Mouse (Mus musculus) right cerebral cortex, postnatal 4 days (tissue): ENCODE data around the gene 1700007K13Rik.

ENCODE experiments used
- DNase-seq: peaks from one replicate; pipeline ENCODE4 v3.0.0-alpha.2; 2022

The 1700007K13Rik gene

GRCm38 (mm10) chr2:28469461-28469860 lies 3.3 kb upstream of the 1700007K13Rik start:
- no peak for DNase-seq

DNA sequence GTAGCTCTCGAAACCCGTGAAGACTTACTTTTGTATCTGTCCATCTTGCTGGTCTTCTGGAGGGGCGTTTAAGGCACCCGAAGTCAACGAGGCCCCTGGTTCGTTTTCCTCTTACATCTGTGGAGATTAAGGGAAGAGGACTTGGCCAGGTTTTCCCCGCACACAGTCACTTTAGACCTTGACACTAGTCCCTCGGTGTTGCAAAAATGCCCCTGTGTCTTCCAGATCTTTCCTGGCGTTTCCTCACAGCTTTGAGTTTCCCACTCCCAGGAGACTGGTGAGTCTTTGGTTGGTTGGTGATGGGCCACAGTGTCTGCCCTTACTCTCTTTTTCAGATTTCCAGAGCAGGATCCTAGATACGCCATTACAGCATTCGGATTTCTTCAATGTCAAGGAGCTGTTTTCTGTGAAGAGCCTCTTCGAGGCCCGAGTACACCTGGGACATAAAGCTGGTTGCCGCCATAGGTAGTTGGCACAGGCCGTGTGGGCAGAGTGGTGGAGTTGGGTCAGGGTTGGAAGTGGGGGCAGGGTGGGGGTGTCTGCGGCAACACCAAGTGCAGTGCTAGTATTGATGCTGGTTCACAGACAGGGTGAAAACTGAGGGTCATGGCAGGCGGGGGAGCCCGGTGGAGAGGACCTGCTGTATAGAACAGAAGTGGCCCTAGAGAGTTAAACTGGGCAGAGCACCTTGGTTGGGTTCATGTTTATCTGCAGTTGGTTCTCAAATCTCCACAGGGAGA lies 2.5 kb upstream of the 1700007K13Rik start:
- no peak for DNase-seq

GRCm38 (mm10) chr2:28467860-28468485 lies 1.8 kb upstream of the 1700007K13Rik start, which contains the start of gene Mrps2:
Gene Mrps2, plus strand, starts transcription at chr2:28468066.
- peak; percentile 89 for DNase-seq

DNA sequence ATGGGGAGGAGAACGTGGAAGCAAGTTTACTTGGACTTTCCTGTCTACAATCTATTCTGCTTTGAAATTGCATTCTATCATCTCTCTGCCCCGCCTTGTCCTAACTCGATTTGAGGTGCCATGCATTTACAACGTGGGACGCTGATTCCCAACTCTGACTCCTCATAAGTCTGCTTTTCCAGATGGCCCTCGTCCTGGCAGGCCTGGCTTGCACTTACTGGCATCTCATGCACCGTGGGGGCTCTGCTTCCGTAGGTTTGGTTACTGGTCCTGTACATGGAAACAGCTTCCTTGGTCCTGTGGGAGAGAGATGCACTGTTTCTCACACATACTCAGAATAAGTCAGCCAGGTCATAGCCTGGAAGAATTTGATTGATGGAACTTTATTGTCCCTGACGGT lies 1.2 kb downstream of the 1700007K13Rik start:
- DNase-seq: no peak

GRCm38 (mm10) chr2:28463919-28464318 lies 2.2 kb downstream of the 1700007K13Rik start:
- peak; percentile 60 for DNase-seq

DNA sequence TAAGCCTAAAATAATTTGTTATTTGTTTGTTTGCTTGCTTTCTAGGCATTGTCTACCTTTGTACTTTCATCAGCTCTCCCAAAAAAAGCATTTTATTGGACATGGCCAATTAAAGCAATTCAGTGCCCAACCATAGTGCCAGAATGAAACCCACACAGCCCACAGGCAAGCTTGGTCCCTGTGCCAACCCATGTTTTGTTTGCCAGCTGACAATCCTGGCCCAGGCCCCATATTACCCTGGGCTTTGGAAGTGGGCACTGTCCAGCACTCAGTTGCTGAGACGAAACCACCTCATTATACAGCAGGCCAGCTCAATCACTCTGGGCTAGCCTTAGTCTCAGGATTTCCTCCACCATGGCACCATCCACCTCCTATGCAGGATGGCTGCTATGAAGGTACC lies 9.5 kb downstream of the 1700007K13Rik start:
- DNase-seq: no peak

DNA sequence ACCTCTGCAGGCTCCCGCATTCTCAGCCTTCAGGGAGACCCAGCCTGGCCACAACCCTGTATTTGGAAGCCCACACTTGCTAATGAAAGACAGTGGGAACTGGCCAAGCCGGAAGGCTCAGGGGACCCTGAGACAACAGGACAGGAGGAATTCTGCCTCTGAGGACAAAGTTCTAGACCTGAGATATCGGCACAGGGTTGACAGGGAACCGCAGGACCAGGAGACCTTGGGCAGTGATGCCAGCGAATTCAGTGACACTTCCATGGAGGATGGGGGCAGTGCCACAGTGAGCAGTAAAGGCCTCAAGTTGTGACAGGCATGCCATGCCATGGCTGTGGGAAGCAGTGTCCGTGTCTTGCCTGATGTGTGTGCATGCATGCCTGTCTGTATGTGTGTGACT lies 12.6 kb downstream of the 1700007K13Rik start:
- no peak for DNase-seq

DNA sequence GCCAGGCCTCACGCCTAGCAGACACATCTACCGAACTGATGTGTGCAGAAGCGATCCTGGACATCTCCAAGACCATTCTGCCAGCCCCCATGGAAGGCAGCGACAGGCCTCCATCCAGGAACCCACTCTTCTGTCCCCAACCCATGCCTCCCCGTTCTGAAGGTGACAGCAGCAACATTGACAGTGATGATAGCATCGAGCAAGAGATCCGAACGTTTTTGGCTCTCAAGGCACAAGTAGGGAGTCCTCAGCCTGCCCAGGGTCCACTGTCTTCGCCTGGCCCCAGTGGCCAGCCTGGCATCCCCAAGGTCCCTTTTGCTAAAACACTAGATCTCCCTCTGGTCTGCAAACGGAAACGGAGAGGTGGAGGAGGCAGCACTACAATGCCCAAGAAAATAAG lies 14.5 kb downstream of the 1700007K13Rik start:
- DNase-seq: no peak

GRCm38 (mm10) chr2:28447315-28447670 lies 18.8 kb downstream of the 1700007K13Rik start:
- no peak for DNase-seq

- DNase-seq: peak; percentile 61
Observed at GRCm38 (mm10) chr2:28446515-28447314, 19.4 kb downstream of the 1700007K13Rik start, which contains the start of gene Ppp1r26. Gene Ppp1r26, plus strand, starts transcription at chr2:28446800.

DNA sequence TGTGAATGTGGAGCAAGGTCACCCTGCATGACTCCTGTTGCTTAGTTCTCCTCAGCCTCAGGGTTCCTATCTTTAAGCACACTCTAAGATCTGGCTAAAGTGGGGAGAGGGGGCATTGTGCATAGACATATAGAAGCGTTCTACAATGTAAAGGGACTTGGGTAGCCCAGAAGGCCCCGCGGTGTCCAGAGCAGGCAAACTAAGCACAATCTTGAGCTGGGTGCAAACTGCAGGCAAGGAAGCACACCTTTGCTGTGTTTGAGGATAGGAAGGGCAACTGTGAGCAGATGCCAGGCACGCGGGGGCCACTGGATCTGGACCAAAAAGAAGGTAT lies 20.0 kb downstream of the 1700007K13Rik start:
- DNase-seq: no peak

DNA sequence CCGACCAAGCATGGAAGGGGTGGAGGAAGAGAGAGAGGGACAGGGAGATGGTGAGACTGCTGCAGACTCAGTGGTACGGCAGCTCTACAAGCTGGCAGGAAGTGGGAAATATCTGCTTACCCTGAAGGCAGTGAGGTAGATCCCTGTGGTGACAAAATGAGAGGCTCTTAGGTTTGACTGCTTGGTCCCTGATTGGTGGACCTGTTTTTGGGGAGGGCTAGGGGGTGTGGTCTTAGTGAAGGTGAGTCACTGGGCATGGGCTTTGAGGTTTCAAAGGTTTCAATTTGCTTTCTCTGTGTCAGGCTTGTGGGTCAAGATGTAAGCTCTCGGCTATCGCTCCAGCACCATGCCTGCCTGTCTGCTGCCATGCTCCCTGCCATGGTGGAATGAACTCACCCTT lies 21.1 kb downstream of the 1700007K13Rik start:
- no peak for DNase-seq

- no peak for DNase-seq
Observed at GRCm38 (mm10) chr2:28440842-28441241, 25.3 kb downstream of the 1700007K13Rik start.

DNA sequence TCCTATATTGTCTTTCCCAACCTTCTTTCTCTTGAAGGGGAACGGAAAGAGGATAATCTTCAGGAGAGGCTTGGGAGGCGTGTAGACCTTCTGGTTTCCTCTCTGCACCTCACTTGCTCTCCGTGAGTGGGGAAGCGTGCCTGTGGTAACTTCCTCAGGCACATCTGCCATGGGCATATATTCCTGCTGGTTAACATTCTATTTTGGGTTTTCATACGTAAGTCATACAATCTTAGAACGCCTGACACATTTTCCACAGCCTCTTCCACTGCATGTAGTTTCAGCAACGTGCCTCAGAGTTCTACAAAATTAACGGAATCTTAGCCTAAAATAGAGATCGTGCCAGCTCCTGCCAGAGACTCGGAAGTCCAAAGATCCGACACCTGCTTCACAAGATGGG lies 30.7 kb downstream of the 1700007K13Rik start:
- no peak for DNase-seq

DNA sequence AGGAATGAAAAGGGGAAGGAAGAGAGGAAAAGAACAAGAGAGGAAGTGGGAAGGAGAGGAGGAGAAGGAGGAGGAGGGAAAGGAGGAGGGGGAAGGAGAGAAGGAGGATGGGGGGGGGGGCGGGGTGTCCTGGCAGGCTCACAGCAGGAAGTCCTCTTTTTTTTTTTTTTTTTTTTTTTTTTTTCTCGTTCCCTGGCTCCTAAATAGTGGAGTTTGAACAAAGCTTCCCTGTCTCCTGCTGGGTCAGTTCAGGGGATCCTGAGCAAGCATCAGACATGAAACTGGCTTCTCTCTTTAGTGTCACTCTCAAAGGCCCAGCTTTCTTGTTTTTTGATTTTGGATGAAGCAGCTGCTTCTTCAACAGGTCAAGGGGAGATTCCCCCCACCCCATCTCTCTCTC lies 32.6 kb downstream of the 1700007K13Rik start:
- DNase-seq: no peak

DNA sequence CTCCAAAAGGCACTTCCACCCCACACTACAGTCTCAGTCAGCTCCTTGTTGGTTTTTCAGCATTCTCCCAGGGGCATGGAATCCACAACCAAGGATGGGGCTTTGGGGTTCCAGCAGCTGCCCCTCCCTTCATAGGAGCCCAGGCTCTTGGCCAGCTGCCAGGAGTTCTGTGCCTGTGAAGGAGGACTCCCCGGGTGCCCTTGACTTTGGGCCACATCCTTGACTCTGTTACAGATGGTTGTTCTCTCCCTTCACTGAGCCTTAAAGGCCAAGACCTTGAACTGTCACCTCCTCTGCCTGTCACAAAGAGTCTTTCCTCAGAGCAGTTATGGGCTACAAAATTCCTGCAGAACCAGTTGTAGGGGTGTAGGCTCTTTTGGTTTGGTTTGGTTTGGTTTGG lies 33.3 kb downstream of the 1700007K13Rik start:
- no peak for DNase-seq

DNA sequence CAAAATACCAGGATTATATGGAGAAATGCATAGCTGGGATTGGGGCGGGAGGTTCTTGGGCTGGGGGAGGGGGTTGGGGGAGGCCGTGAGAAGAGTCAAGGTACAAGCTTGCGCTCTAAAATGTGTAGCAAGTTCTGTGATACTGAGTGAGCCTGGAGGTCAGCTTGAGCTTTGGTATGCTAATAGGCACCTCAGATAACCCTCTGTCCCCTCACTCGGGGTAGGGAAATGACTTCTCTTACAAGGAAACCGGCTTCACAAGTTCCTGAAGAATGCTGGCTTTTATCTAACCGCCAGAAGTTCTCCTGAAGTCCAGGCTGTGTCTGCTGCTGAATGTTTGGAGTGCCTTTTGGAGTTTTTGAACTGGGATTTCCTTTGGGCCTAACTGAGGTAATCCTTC lies 35.3 kb downstream of the 1700007K13Rik start:
- no peak for DNase-seq

DNA sequence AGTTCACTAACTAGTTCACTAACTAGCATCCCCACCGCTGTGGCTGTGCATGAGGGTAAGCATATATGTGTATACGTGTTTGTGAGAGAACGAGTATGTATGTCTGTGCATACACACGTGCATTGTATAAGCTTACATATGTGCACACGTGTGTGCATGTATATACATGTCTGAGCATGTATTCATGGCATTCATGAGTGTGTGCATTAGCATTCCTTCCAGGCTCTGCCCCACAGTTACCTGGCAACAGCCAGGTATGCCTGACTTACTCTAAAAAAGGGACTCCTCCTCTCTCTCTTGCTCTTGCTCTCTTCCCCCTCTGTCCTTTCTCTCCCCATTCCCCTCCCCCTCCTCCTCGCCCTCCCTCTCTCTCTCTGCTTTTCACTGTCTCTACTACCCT lies 38.9 kb downstream of the 1700007K13Rik start:
- DNase-seq: no peak

- peak; percentile 64 for DNase-seq
Observed at GRCm38 (mm10) chr2:28423167-28423566, 43.0 kb downstream of the 1700007K13Rik start.

- peak; percentile 100 for DNase-seq
Observed at GRCm38 (mm10) chr2:28419898-28420297, 46.2 kb downstream of the 1700007K13Rik start.

DNA sequence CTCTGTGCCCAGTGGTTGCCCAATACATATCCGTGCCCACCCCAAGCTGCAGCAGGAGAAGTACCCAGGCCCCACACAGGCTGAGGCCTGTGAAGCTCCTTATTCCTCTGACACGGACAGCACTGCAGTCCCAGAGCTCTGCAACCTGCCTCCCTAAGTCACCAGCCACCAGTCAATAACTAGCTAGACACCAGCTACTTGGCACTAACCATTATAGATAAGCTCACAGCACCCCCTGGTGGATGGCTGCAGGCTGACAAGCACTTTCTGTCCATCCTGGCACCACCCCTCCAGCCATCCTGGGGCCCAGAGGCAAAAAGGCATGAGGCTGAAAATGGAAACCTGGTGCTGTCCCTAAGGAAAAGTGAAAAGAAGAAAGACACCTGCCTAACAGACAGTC lies 48.1 kb downstream of the 1700007K13Rik start:
- peak; percentile 97 for DNase-seq

DNA sequence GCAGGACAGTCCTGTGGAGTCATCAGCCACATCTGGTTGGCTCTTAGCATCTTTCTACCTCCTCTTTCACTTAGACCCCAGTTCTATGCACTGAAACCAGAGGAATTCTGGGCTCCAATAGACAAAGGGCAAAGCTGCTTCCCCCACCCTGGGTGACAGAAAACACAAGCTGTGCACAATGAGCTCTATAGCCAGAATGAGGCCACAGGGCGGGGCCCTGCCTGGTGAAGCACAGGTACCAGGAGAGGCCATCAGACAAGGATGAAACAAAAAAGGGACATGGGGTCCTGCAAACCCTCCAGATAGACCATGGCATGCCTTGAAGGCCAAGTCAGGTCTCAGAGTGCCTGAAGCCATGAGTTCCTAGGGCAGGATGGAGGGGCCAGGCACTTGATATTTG lies 49.6 kb downstream of the 1700007K13Rik start:
- DNase-seq: no peak

GRCm38 (mm10) chr2:28415387-28416024 lies 50.6 kb downstream of the 1700007K13Rik start:
- DNase-seq: peak; percentile 40
